Mouse (Mus musculus): ENCODE data around the gene Zfp462.

Gene Zfp462

GRCm38 (mm10) chr4:55047266-55047665 lies 102.4 kb downstream of the Zfp462 start:
- DNase-seq (ENCODE audit: low spot score in 2 of 2), result no peak

- DNase-seq (ENCODE audit: low spot score in 2 of 2), result no peak
These were observed 105.2 kb downstream of the Zfp462 start for GRCm38 (mm10) chr4:55049938-55050610.

- DNase-seq (ENCODE audit: low spot score in 2 of 2), result no peak
These were observed 106.5 kb downstream of the Zfp462 start for GRCm38 (mm10) chr4:55051345-55051744.

- no peak for DNase-seq (ENCODE audit: low spot score in 2 of 2)
These were observed 107.8 kb downstream of the Zfp462 start for GRCm38 (mm10) chr4:55052686-55053085.

GRCm38 (mm10) chr4:55057666-55058455 lies 113.0 kb downstream of the Zfp462 start:
- DNase-seq (ENCODE audit: low spot score in 2 of 2), result peak in 1 of 2 experiments; percentile 21

- DNase-seq (ENCODE audit: low spot score in 2 of 2), result no peak
These were observed 114.1 kb downstream of the Zfp462 start for GRCm38 (mm10) chr4:55058901-55059300.

GRCm38 (mm10) chr4:55066341-55067170 lies 121.7 kb downstream of the Zfp462 start:
- no peak for DNase-seq (ENCODE audit: low spot score in 2 of 2)

GRCm38 (mm10) chr4:55071535-55071934 lies 126.7 kb downstream of the Zfp462 start:
- DNase-seq (ENCODE audit: low spot score in 2 of 2), result no peak

GRCm38 (mm10) chr4:55077133-55077889 lies 132.5 kb downstream of the Zfp462 start:
- no peak for DNase-seq (ENCODE audit: low spot score in 2 of 2)

- DNase-seq (ENCODE audit: low spot score in 2 of 2), result no peak
These were observed 133.3 kb downstream of the Zfp462 start for GRCm38 (mm10) chr4:55077902-55078716.

- no peak for DNase-seq (ENCODE audit: low spot score in 2 of 2)
These were observed 134.2 kb downstream of the Zfp462 start for GRCm38 (mm10) chr4:55079056-55079455.

GRCm38 (mm10) chr4:55084080-55084688 lies 139.3 kb downstream of the Zfp462 start:
- DNase-seq (ENCODE audit: low spot score in 2 of 2), result no peak

GRCm38 (mm10) chr4:55088153-55088552 lies 143.3 kb downstream of the Zfp462 start:
- no peak for DNase-seq (ENCODE audit: low spot score in 2 of 2)

GRCm38 (mm10) chr4:55088922-55089321 lies 144.1 kb downstream of the Zfp462 start:
- DNase-seq (ENCODE audit: low spot score in 2 of 2), result no peak

- DNase-seq (ENCODE audit: low spot score in 2 of 2), result no peak
These were observed 152.3 kb downstream of the Zfp462 start for GRCm38 (mm10) chr4:55097157-55097556.

- DNase-seq (ENCODE audit: low spot score in 2 of 2), result no peak
These were observed 153.5 kb downstream of the Zfp462 start for GRCm38 (mm10) chr4:55098366-55098765.

- no peak for DNase-seq (ENCODE audit: low spot score in 2 of 2)
These were observed 156.0 kb downstream of the Zfp462 start for GRCm38 (mm10) chr4:55100851-55101250.

GRCm38 (mm10) chr4:55101601-55102000 lies 156.8 kb downstream of the Zfp462 start:
- no peak for DNase-seq (ENCODE audit: low spot score in 2 of 2)

- no peak for DNase-seq (ENCODE audit: low spot score in 2 of 2)
These were observed 157.5 kb downstream of the Zfp462 start for GRCm38 (mm10) chr4:55102382-55102781.

- DNase-seq (ENCODE audit: low spot score in 2 of 2), result no peak
These were observed 158.7 kb downstream of the Zfp462 start for GRCm38 (mm10) chr4:55103575-55103974.
